Mouse (Mus musculus) C2C12 (cell line): ENCODE results near the gene Csnk2a2.

Source experiments
- CTCF ChIP-seq: IDR thresholded peaks from one replicate; pipeline ENCODE4 v1.5.1; 2011; ENCODE audit not compliant: control insufficient read depth, insufficient read depth, insufficient read length
- MYOD1 ChIP-seq: IDR thresholded peaks from one replicate; pipeline ENCODE4 v1.6.1; 2011; ENCODE audit warnings: low read depth; ENCODE audit not compliant: control insufficient read depth, insufficient read length

- no peak for TF ChIP-seq CTCF
- no peak for TF ChIP-seq MYOD1
These were observed 23.4 kb upstream of the Csnk2a2 start for GRCm38 (mm10) chr8:95513219-95513618.
